ENCODE assay signal across 8 mouse cellular contexts in genomic region chr8:70593961-70594609, GRCm38 (mm10). TPM values are rescaled to one million over a fixed set of nuclear protein-coding genes. Genes with fewer than 3 reads are reported as not detected.
A peak's percentile ranks its signal among the peaks of the same experiment; 100 is the strongest.
DNase-seq lines count a peak whose midpoint lies in the region; ATAC-seq and TF ChIP-seq lines count a peak whose summit lies in the region.

Gene Isyna1, plus strand, starts transcription at chr8:70594373.

- no peaks in the 10 kb centered on the region for H3K9me3 ChIP-seq in embryonic facial prominence, embryonic 11.5 days (replicated peaks; ENCODE audit: control insufficient read depth, low read length)
- no peaks in the 10 kb centered on the region for H3K9me3 ChIP-seq in intestine, postnatal 0 days (ENCODE audit: control insufficient read depth)
- no peaks in the 10 kb centered on the region for H3K9me3 ChIP-seq in limb, embryonic 12.5 days
- no peaks in the 10 kb centered on the region for H3K9me3 ChIP-seq in midbrain, embryonic 13.5 days

- TF ChIP-seq CTCF in intestine, postnatal 0 days (IDR thresholded peaks at IDR 0.05; ENCODE audit: low read depth), result peak; percentile 17; the same call in 1 of the 2 replicates

- H3K4me2 ChIP-seq in embryonic facial prominence, embryonic 11.5 days (ENCODE audit: low read depth, low read length), result peak within 1 kb of the TSS; percentile 99
- peak within 1 kb of the TSS; percentile 73 for H3K4me2 ChIP-seq in intestine, postnatal 0 days (replicated peaks; ENCODE audit: low read depth)
- peak within 1 kb of the TSS; percentile 96 for H3K4me2 ChIP-seq in limb, embryonic 12.5 days
- peak within 1 kb of the TSS; percentile 97 for H3K4me2 ChIP-seq in midbrain, embryonic 13.5 days (replicated peaks)

- peaks cover 3% of the 10 kb centered on the region for H3K36me3 ChIP-seq in embryonic facial prominence, embryonic 11.5 days (replicated peaks; ENCODE audit: control insufficient read depth, insufficient read depth, low read depth, low read length)
- peaks cover 44% of the 10 kb centered on the region; the same call in 1 of the 2 replicates for H3K36me3 ChIP-seq in intestine, postnatal 0 days (ENCODE audit: control insufficient read depth, insufficient read depth)
- H3K36me3 ChIP-seq in limb, embryonic 12.5 days, result peaks cover 54% of the 10 kb centered on the region
- H3K36me3 ChIP-seq in midbrain, embryonic 13.5 days, result peaks cover 49% of the 10 kb centered on the region

- peak within 1 kb of the TSS; percentile 54; the same call in 1 of the 2 replicates for H3K27ac ChIP-seq in embryonic facial prominence, embryonic 11.5 days (replicated peaks; ENCODE audit: low read depth, low read length)
- H3K27ac ChIP-seq in intestine, postnatal 0 days (ENCODE audit: low read depth, low read length), result no peak within 1 kb of the TSS
- peak within 1 kb of the TSS; percentile 87 for H3K27ac ChIP-seq in limb, embryonic 12.5 days
- H3K27ac ChIP-seq in midbrain, embryonic 13.5 days, result peak within 1 kb of the TSS; percentile 69

- under 1% methylated on average over 40 of the region's 40 CpGs for WGBS in embryonic facial prominence, embryonic 11.5 days
- under 1% methylated on average over 40 of the region's 40 CpGs for WGBS in intestine, postnatal 0 days
- WGBS in limb, embryonic 12.5 days, result 1% methylated on average over 39 of the region's 40 CpGs
- WGBS in midbrain, embryonic 13.5 days, result under 1% methylated on average over 40 of the region's 40 CpGs

- DNase-seq in 416B (ENCODE audit: low read depth), result peak; percentile 98
- DNase-seq in adrenal gland, postnatal 10 days, result peak; percentile 95
- peak; percentile 99 for DNase-seq in embryonic facial prominence, embryonic 11.5 days (ENCODE audit: low spot score)
- DNase-seq in heart, adult 11 months, result peak; percentile 99
- peak; percentile 89 to 91 for DNase-seq in spleen, adult 18-20 months

- ATAC-seq in embryonic facial prominence, embryonic 11.5 days (replicated peaks; ENCODE audit: insufficient number of reproducible peaks, low FRiP score, low TSS enrichment, low read depth), result peak; percentile 83
- peak; percentile 75 for ATAC-seq in intestine, postnatal 0 days
- peak; percentile 89 for ATAC-seq in limb, embryonic 12.5 days (ENCODE audit: insufficient number of reproducible peaks, insufficient read depth, low FRiP score, low TSS enrichment, low read depth)
- ATAC-seq in midbrain, embryonic 13.5 days, result peak; percentile 72

- no peaks in the 10 kb centered on the region for H3K27me3 ChIP-seq in embryonic facial prominence, embryonic 11.5 days (ENCODE audit: control insufficient read depth, insufficient read depth, low read length)
- no peaks in the 10 kb centered on the region for H3K27me3 ChIP-seq in intestine, postnatal 0 days (replicated peaks; ENCODE audit: control insufficient read depth, insufficient read depth, low read length)
- H3K27me3 ChIP-seq in limb, embryonic 12.5 days, result no peaks in the 10 kb centered on the region; the same call in 1 of the 2 replicates
- H3K27me3 ChIP-seq in midbrain, embryonic 13.5 days, result peaks cover 23% of the 10 kb centered on the region

- peaks cover 12% of the 10 kb centered on the region for H3K4me1 ChIP-seq in embryonic facial prominence, embryonic 11.5 days (ENCODE audit: control insufficient read depth, insufficient read depth, low read length)
- peaks cover 11% of the 10 kb centered on the region; the same call in 1 of the 2 replicates for H3K4me1 ChIP-seq in intestine, postnatal 0 days (replicated peaks; ENCODE audit: control insufficient read depth, insufficient read depth, low read length)
- H3K4me1 ChIP-seq in limb, embryonic 12.5 days (replicated peaks), result peaks cover 57% of the 10 kb centered on the region
- H3K4me1 ChIP-seq in midbrain, embryonic 13.5 days (replicated peaks), result peaks cover 57% of the 10 kb centered on the region

- H3K9ac ChIP-seq in embryonic facial prominence, embryonic 11.5 days (replicated peaks; ENCODE audit: low read length), result peak within 1 kb of the TSS; percentile 70
- peak within 1 kb of the TSS; percentile 40 for H3K9ac ChIP-seq in intestine, postnatal 0 days (ENCODE audit: low read depth, low read length)
- H3K9ac ChIP-seq in limb, embryonic 12.5 days (replicated peaks), result peak within 1 kb of the TSS; percentile 75
- H3K9ac ChIP-seq in midbrain, embryonic 13.5 days (replicated peaks), result peak within 1 kb of the TSS; percentile 78

- peak within 1 kb of the TSS; percentile 65 for H3K4me3 ChIP-seq in embryonic facial prominence, embryonic 11.5 days (ENCODE audit: low read depth, low read length)
- peak within 1 kb of the TSS; percentile 40 for H3K4me3 ChIP-seq in intestine, postnatal 0 days (ENCODE audit: low read depth, low read length)
- H3K4me3 ChIP-seq in limb, embryonic 12.5 days (replicated peaks), result peak within 1 kb of the TSS; percentile 68
- peak within 1 kb of the TSS; percentile 59 for H3K4me3 ChIP-seq in midbrain, embryonic 13.5 days (replicated peaks)

RNA-seq across cellular contexts. Expression of gene Isyna1, which starts in this region (rescaled TPM):
- total RNA-seq in adrenal gland, postnatal 10 days (2021), result 10 to 100 TPM; 59.4 to 59.8 TPM
- polyA plus RNA-seq in embryonic facial prominence, embryonic 11.5 days (2014; fragmentation: Nextera tagmentation; extraction: Ambion mirVana), result 79.0 and 87.9 TPM in 2 replicates
- 19.4 and 21.0 TPM in 2 replicates for polyA plus RNA-seq in intestine, postnatal 0 days (2015; fragmentation: Nextera tagmentation; extraction: Ambion mirVana)
- 177 and 180 TPM in 2 replicates for polyA plus RNA-seq in limb, embryonic 12.5 days (2016; fragmentation: Nextera tagmentation; extraction: Ambion mirVana)
- 119 and 133 TPM in 2 replicates for polyA plus RNA-seq in midbrain, embryonic 13.5 days (2015; fragmentation: Nextera tagmentation; extraction: Ambion mirVana)
